Mouse (Mus musculus): ENCODE measurements around the gene Zfp612. TPM values are rescaled to one million over a fixed set of nuclear protein-coding genes. Genes with fewer than 3 reads are reported as not detected.

Zfp612 gene
- polyA plus RNA-seq, 1 experiment from 2014 or later, result 21.0 TPM

- no peak overlapping the region for H3K9ac ChIP-seq (replicated peaks; ENCODE audit: low read length)
- H3K36me3 ChIP-seq (ENCODE audit: control insufficient read depth, insufficient read depth, low read length), result no peaks in the 10 kb centered on the region
- DNase-seq, result no peak
- 89% methylated on average over 15 of the region's 15 CpGs for WGBS
- no peaks in the 10 kb centered on the region for H3K9me3 ChIP-seq (ENCODE audit: control insufficient read depth, low read length)
- H3K27ac ChIP-seq (replicated peaks; ENCODE audit: low read depth, low read length), result no peak overlapping the region
- ATAC-seq (ENCODE audit: low FRiP score, low TSS enrichment), result no peak
- no peaks in the 10 kb centered on the region for H3K4me1 ChIP-seq (ENCODE audit: control insufficient read depth, insufficient read depth, low read length)
- no peak overlapping the region for H3K4me2 ChIP-seq (ENCODE audit: low read length)
- H3K4me3 ChIP-seq (replicated peaks; ENCODE audit: low read depth, low read length), result no peak overlapping the region
- no peaks in the 10 kb centered on the region for H3K27me3 ChIP-seq (ENCODE audit: control insufficient read depth, insufficient read depth, low read length)
Measured at GRCm38 (mm10) chr8:110101676-110102075, 22.1 kb downstream of the Zfp612 start.

GRCm38 (mm10) chr8:110102653-110103052 lies 23.1 kb downstream of the Zfp612 start, which contains the start of gene Gm17720:
Gene Gm17720 (minus strand): TSS chr8:110102753.
- no peaks in the 10 kb centered on the region for H3K27me3 ChIP-seq (ENCODE audit: control insufficient read depth, insufficient read depth, low read length)
- no peak within 1 kb of the TSS for H3K27ac ChIP-seq (replicated peaks; ENCODE audit: low read depth, low read length)
- H3K4me3 ChIP-seq (replicated peaks; ENCODE audit: low read depth, low read length), result no peak within 1 kb of the TSS
- no peak within 1 kb of the TSS for H3K4me2 ChIP-seq (ENCODE audit: low read length)
- no peaks in the 10 kb centered on the region for H3K9me3 ChIP-seq (ENCODE audit: control insufficient read depth, low read length)
- WGBS, result 85% methylated on average over 3 of the region's 3 CpGs
- ATAC-seq (ENCODE audit: low FRiP score, low TSS enrichment) (no peak), DNase-seq (no peak)
- H3K36me3 ChIP-seq (ENCODE audit: control insufficient read depth, insufficient read depth, low read length), result no peaks in the 10 kb centered on the region
- no peaks in the 10 kb centered on the region for H3K4me1 ChIP-seq (ENCODE audit: control insufficient read depth, insufficient read depth, low read length)
- no peak within 1 kb of the TSS for H3K9ac ChIP-seq (replicated peaks; ENCODE audit: low read length)

- ATAC-seq (ENCODE audit: low FRiP score, low TSS enrichment) (no peak), DNase-seq (peak; percentile 62)
- H3K27ac ChIP-seq (replicated peaks; ENCODE audit: low read depth, low read length), result no peak overlapping the region
- no peaks in the 10 kb centered on the region for H3K27me3 ChIP-seq (ENCODE audit: control insufficient read depth, insufficient read depth, low read length)
- no peak overlapping the region for H3K4me3 ChIP-seq (replicated peaks; ENCODE audit: low read depth, low read length)
- no peaks in the 10 kb centered on the region for H3K9me3 ChIP-seq (ENCODE audit: control insufficient read depth, low read length)
- H3K4me1 ChIP-seq (ENCODE audit: control insufficient read depth, insufficient read depth, low read length), result no peaks in the 10 kb centered on the region
- no peak overlapping the region for H3K9ac ChIP-seq (replicated peaks; ENCODE audit: low read length)
- 48% methylated on average over 6 of the region's 6 CpGs for WGBS
- no peak overlapping the region for H3K4me2 ChIP-seq (ENCODE audit: low read length)
- no peaks in the 10 kb centered on the region for H3K36me3 ChIP-seq (ENCODE audit: control insufficient read depth, insufficient read depth, low read length)
Measured at GRCm38 (mm10) chr8:110119715-110120114, 40.2 kb downstream of the Zfp612 start.

GRCm38 (mm10) chr8:110130537-110130936 lies 51.0 kb downstream of the Zfp612 start:
- ATAC-seq (ENCODE audit: low FRiP score, low TSS enrichment), result no peak
- no peak overlapping the region for H3K9ac ChIP-seq (replicated peaks; ENCODE audit: low read length)
- H3K4me2 ChIP-seq (ENCODE audit: low read length), result peak overlapping the region; percentile 16; the same call in 1 of the 2 replicates
- no peaks in the 10 kb centered on the region for H3K27me3 ChIP-seq (ENCODE audit: control insufficient read depth, insufficient read depth, low read length)
- peak; percentile 94 for DNase-seq
- H3K9me3 ChIP-seq (ENCODE audit: control insufficient read depth, low read length), result no peaks in the 10 kb centered on the region
- 21% methylated on average over 13 of the region's 13 CpGs for WGBS
- no peak overlapping the region for H3K27ac ChIP-seq (replicated peaks; ENCODE audit: low read depth, low read length)
- H3K4me1 ChIP-seq (ENCODE audit: control insufficient read depth, insufficient read depth, low read length), result no peaks in the 10 kb centered on the region
- no peak overlapping the region for H3K4me3 ChIP-seq (replicated peaks; ENCODE audit: low read depth, low read length)
- no peaks in the 10 kb centered on the region for H3K36me3 ChIP-seq (ENCODE audit: control insufficient read depth, insufficient read depth, low read length)

- ATAC-seq (ENCODE audit: low FRiP score, low TSS enrichment) (no peak), DNase-seq (no peak)
- no peak overlapping the region for H3K9ac ChIP-seq (replicated peaks; ENCODE audit: low read length)
- H3K27me3 ChIP-seq (ENCODE audit: control insufficient read depth, insufficient read depth, low read length), result no peaks in the 10 kb centered on the region
- no peak overlapping the region for H3K4me2 ChIP-seq (ENCODE audit: low read length)
- H3K36me3 ChIP-seq (ENCODE audit: control insufficient read depth, insufficient read depth, low read length), result no peaks in the 10 kb centered on the region
- H3K27ac ChIP-seq (replicated peaks; ENCODE audit: low read depth, low read length), result no peak overlapping the region
- H3K9me3 ChIP-seq (ENCODE audit: control insufficient read depth, low read length), result no peaks in the 10 kb centered on the region
- no peaks in the 10 kb centered on the region for H3K4me1 ChIP-seq (ENCODE audit: control insufficient read depth, insufficient read depth, low read length)
- H3K4me3 ChIP-seq (replicated peaks; ENCODE audit: low read depth, low read length), result no peak overlapping the region
- WGBS, result 92% methylated on average over 8 of the region's 8 CpGs
Measured at GRCm38 (mm10) chr8:110134236-110134635, 54.7 kb downstream of the Zfp612 start.

GRCm38 (mm10) chr8:110135515-110135914 lies 56.0 kb downstream of the Zfp612 start:
- Histone ChIP-seq H3K36me3 (ENCODE audit: control insufficient read depth, insufficient read depth, low read length) (no peaks in the 10 kb centered on the region), H3K9me3 (ENCODE audit: control insufficient read depth, low read length) (no peaks in the 10 kb centered on the region), H3K4me3 (replicated peaks; ENCODE audit: low read depth, low read length) (no peak overlapping the region), H3K27ac (replicated peaks; ENCODE audit: low read depth, low read length) (no peak overlapping the region), H3K4me1 (ENCODE audit: control insufficient read depth, insufficient read depth, low read length) (no peaks in the 10 kb centered on the region), H3K27me3 (ENCODE audit: control insufficient read depth, insufficient read depth, low read length) (no peaks in the 10 kb centered on the region), H3K9ac (replicated peaks; ENCODE audit: low read length) (no peak overlapping the region), H3K4me2 (ENCODE audit: low read length) (no peak overlapping the region)
- no peak for ATAC-seq (ENCODE audit: low FRiP score, low TSS enrichment)
- 55% methylated on average over 7 of the region's 7 CpGs for WGBS
- DNase-seq, result peak; percentile 27

GRCm38 (mm10) chr8:110140156-110140555 lies 60.6 kb downstream of the Zfp612 start:
- no peak overlapping the region for H3K4me3 ChIP-seq (replicated peaks; ENCODE audit: low read depth, low read length)
- H3K9ac ChIP-seq (replicated peaks; ENCODE audit: low read length), result no peak overlapping the region
- H3K4me1 ChIP-seq (ENCODE audit: control insufficient read depth, insufficient read depth, low read length), result no peaks in the 10 kb centered on the region
- DNase-seq (no peak), ATAC-seq (ENCODE audit: low FRiP score, low TSS enrichment) (no peak)
- WGBS, result 77% methylated on average over 3 of the region's 3 CpGs
- H3K27ac ChIP-seq (replicated peaks; ENCODE audit: low read depth, low read length), result no peak overlapping the region
- H3K4me2 ChIP-seq (ENCODE audit: low read length), result no peak overlapping the region
- H3K9me3 ChIP-seq (ENCODE audit: control insufficient read depth, low read length), result no peaks in the 10 kb centered on the region
- no peaks in the 10 kb centered on the region for H3K36me3 ChIP-seq (ENCODE audit: control insufficient read depth, insufficient read depth, low read length)
- H3K27me3 ChIP-seq (ENCODE audit: control insufficient read depth, insufficient read depth, low read length), result no peaks in the 10 kb centered on the region

- Histone ChIP-seq H3K4me3 (replicated peaks; ENCODE audit: low read depth, low read length) (no peak overlapping the region), H3K36me3 (ENCODE audit: control insufficient read depth, insufficient read depth, low read length) (no peaks in the 10 kb centered on the region), H3K27me3 (ENCODE audit: control insufficient read depth, insufficient read depth, low read length) (no peaks in the 10 kb centered on the region), H3K4me1 (ENCODE audit: control insufficient read depth, insufficient read depth, low read length) (no peaks in the 10 kb centered on the region), H3K9ac (replicated peaks; ENCODE audit: low read length) (no peak overlapping the region), H3K9me3 (ENCODE audit: control insufficient read depth, low read length) (no peaks in the 10 kb centered on the region), H3K4me2 (ENCODE audit: low read length) (no peak overlapping the region), H3K27ac (replicated peaks; ENCODE audit: low read depth, low read length) (no peak overlapping the region)
- ATAC-seq (ENCODE audit: low FRiP score, low TSS enrichment) (no peak), DNase-seq (no peak)
- 81% methylated on average over 4 of the region's 4 CpGs for WGBS
Measured at GRCm38 (mm10) chr8:110140770-110141169, 61.2 kb downstream of the Zfp612 start.
